Mouse (Mus musculus): ENCODE results near the gene Clip3. TPM values are rescaled to one million over a fixed set of nuclear protein-coding genes. Genes with fewer than 3 reads are reported as not detected.

Gene Clip3
- total RNA-seq (2021): 100 to 1,000 TPM; 499 to 503 TPM
- long read RNA-seq, experiment 1, partial matches to known transcripts: 89 of 112 reads
- long read RNA-seq, experiment 1, other reads (novel, unspliced or antisense): 21 of 112 reads
- long read RNA-seq, experiment 2, partial matches to known transcripts: 88 of 110 reads
- long read RNA-seq, experiment 2, other reads (novel, unspliced or antisense): 19 of 110 reads

DNA sequence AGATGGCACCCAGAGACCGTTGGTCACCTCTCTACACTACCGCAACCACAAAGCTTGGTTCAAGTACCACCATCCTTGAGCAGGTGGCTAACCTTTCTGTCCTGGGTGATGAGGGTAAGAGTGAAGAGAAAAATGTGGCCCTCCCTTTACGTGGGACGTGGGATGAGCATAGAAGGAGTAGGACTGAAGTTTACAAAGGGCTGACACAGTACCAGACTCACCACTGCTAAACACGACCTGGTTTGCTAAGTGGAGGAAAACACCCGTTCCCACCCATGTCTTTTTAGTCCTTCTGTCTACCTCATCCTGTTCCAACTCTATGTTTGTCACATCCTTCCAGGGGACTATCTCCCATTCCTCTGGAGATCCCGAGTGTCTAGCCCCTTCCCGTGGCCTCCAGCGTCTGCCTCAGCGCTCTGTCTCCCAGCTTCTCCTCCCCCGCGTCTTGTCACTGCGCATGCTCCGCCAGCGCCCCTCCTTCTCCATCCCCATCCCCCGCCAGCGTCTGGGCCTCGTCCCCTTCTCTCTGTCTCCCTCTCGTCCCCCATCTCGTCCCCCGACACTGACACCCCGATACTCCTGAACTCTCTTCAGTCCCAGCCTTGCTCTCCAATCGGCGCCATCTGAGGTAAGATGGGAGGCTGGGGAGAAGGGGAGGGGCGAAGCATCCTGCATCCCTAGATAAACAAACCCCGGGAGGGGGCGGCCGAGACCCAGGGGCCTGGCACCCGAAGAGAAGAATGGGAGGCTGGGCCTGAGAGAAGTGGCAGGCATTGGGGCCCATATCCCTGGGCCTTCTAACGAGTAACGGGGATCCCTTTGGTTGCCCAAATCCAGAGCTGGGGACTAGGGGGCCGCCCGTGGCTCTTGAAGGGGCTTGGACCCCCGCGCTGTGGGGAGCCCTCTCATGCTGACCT, at the start of gene Clip3:
Gene Clip3, plus strand, starts transcription at position 514 of the 917 bp plus-strand sequence.
- intact Hi-C loops (cut with DNase I): loop anchor here (5.0 kb wide), 1 partner anchor 59 kb away; the partner anchor contains the start of genes Polr2i and Tbcb
- DNase-seq (ENCODE audit: low spot score in 2 of 2): peak; percentile 90 to 92

DNA sequence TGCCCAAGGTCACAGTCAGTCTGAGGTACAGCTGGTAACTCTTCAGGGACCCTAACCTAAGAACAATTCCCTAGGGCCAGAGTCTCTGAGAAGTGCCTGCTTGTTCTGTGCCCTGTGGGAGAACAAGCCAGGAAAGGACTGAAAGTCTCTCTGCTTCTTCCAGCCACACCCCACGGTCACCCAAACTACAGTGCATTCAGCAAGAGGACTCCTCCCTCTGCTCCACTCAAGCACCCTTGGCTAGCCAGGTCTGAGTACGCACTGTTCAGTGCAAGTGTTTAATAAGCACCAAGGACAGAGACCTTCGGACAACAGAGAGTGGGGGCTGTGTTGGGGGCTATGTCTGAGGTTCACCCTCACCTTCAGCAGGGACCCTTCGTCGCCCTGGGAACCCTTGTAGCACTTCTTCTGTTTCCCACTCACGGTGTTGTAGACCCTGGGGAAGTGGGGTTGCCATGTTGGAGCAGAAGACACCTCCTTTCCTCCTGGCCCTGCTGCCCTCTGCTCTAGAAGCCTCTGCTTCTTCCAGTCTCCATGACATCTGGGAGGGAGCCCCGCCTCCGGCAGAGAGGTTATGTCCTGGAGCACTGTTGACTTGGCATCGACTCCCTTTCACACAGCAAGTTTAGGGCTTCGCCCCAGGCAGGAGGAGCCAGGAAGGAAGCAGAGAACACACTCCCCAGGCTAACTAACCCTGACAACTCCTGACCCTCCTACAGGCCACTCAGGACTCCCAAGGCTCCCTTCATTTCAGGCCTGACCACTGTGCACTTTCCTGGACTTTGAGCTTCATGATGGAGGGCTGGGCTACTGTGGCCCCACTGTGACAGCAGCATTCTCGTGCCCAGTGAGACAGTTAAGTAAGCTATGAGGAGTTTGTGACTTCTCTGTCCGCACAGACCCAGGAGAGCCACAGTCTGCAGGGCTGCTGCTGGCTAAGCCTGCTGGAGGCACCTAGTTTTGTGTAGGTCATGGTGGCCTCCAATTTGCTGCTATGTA, 39.3 kb upstream of the Clip3 start:
- intact Hi-C loops (cut with DNase I): no loop called here
- no peak for DNase-seq (ENCODE audit: low spot score in 2 of 2)

DNA sequence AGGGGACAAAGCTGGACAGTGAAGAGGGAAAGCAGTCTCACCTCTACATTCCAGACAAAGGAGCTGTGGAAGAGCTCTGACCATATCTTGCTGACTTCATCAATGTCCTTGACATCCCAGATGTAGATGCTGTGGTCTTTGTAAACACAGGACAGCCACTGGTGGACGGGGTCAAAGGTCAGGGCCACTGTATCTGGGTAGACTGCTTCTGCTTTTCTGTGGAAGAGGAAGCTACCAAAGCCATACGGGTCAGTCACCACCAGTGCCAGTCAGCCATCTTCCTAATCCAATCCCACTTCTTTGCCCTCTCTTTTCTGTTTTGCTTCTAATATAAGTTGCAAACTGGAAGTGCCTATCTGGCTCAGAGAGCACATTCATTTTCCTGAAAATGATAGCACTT, 26.5 kb upstream of the Clip3 start:
- DNase-seq (ENCODE audit: low spot score in 2 of 2): no peak
- intact Hi-C loops (cut with DNase I): no loop called here

- intact Hi-C loops (cut with DNase I): no loop called here
- DNase-seq (ENCODE audit: low spot score in 2 of 2): no peak
Measured at GRCm38 (mm10) chr7:30265531-30265930, 26.0 kb upstream of the Clip3 start.

DNA sequence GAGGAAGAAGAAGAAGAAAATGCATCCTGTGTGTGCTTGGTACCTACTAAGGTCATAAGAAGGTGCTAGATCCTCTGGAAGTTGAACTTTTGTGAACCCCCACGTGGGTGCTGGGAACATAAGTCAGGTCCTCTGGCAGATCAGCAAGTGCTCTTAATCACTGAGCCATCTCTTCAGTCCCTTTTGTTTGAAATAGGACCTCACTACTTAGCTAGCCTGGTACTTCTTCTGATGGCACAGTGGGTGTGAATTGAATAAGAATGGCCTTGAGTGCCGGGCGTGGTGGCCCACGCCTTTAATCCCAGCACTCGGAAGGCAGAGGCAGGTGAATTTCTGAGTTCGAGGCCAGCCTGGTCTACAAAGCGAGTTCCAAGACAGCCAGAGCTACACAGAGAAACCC, 25.6 kb upstream of the Clip3 start:
- intact Hi-C loops (cut with DNase I): no loop called here
- no peak for DNase-seq (ENCODE audit: low spot score in 2 of 2)

GRCm38 (mm10) chr7:30266780-30267179, 24.7 kb upstream of the Clip3 start:
- no peak for DNase-seq (ENCODE audit: low spot score in 2 of 2)
- intact Hi-C loops (cut with DNase I): no loop called here

- DNase-seq (ENCODE audit: low spot score in 2 of 2): no peak
- intact Hi-C loops (cut with DNase I): loop anchor here (5.0 kb wide), 1 partner anchor 32 kb away; the partner anchor contains the start of gene Ovol3
Measured at GRCm38 (mm10) chr7:30269641-30270040, 21.9 kb upstream of the Clip3 start.

GRCm38 (mm10) chr7:30274383-30274782, 17.1 kb upstream of the Clip3 start:
- DNase-seq (ENCODE audit: low spot score in 2 of 2): no peak
- intact Hi-C loops (cut with DNase I): loop anchor here (5.0 kb wide), 1 partner anchor 37 kb away; the partner anchor contains the start of gene Ovol3

GRCm38 (mm10) chr7:30278911-30279310, 12.6 kb upstream of the Clip3 start:
- intact Hi-C loops (cut with DNase I): no loop called here

GRCm38 (mm10) chr7:30279536-30279935, 12.0 kb upstream of the Clip3 start:
- DNase-seq (ENCODE audit: low spot score in 2 of 2): no peak
- intact Hi-C loops (cut with DNase I): no loop called here

More at GRCm38 (mm10) chr7:30278911-30279310, 12.6 kb upstream of the Clip3 start:
- DNase-seq (ENCODE audit: low spot score in 2 of 2): no peak

- intact Hi-C loops (cut with DNase I): no loop called here
- peak; percentile 93 for DNase-seq (ENCODE audit: low spot score in 2 of 2)
Measured at GRCm38 (mm10) chr7:30279951-30280669, 11.4 kb upstream of the Clip3 start, which contains the start of the genes Thap8 and Wdr62. Thap8 (plus strand) TSS chr7:30280094. Wdr62 (minus strand) TSS chr7:30280419.

GRCm38 (mm10) chr7:30280670-30281138, 10.8 kb upstream of the Clip3 start:
- intact Hi-C loops (cut with DNase I): no loop called here
- DNase-seq (ENCODE audit: low spot score in 2 of 2): peak; percentile 88 to 92

- intact Hi-C loops (cut with DNase I): no loop called here
- no peak for DNase-seq (ENCODE audit: low spot score in 2 of 2)
Measured at GRCm38 (mm10) chr7:30281522-30281921, 10.0 kb upstream of the Clip3 start.

DNA sequence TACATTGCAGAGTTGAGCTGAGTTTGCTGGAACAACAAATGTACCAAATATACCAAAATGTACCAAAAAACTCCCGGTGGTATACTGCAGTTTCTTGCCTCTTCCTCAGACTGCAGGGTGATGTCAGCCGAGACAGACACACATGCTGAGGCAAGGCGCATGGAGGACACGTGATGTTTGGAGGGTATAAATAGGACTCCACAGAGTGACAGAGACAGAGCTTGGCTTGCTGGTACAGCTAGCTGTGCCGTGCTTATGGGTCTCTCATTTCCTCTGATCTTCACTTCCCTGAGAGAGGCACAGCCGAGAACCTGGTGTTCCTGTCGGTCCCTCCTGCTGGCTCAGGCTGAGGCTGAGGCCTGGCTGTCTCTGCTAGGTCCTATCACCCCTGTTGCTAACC, 8.8 kb upstream of the Clip3 start:
- peak; percentile 40 to 67 for DNase-seq (ENCODE audit: low spot score in 2 of 2)
- intact Hi-C loops (cut with DNase I): no loop called here

DNA sequence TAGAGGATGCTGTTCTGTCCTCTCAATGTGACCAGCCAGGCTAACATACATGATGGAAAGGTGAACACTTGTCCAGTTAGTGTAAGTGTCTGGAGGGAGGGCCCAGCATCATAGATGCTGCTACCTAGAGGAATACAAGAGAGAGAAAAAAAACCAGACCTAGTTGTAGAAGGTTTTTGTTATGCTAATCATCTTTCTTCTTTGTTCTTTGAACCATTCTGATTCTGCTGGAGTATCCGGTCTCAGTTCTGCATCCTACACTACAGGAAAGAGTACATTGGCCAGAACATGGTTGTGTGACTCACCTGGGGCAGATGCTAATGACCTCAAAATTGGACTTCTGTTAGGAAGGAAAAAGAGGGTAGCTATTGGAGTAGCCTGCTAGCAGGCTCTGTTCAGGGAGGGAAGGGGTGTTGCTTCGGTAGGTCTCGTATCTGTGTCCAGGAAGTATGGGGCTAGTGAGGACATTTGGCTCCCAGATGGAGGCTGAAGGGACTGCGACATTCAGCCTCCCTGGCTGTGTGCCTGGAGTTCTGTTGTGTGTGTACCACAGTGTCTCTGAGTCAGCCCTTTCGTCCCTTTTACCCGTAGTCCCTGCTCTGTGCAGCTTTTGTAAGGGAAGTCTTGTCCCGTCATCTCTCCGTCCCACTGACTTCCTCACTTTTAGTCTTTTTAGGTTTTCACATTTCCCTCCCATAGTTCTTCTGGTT, 4.7 kb upstream of the Clip3 start:
- intact Hi-C loops (cut with DNase I): no loop called here
- no peak for DNase-seq (ENCODE audit: low spot score in 2 of 2)

- intact Hi-C loops (cut with DNase I): no loop called here
- DNase-seq (ENCODE audit: low spot score in 2 of 2): no peak
Measured at GRCm38 (mm10) chr7:30288046-30288445, 3.5 kb upstream of the Clip3 start.

DNA sequence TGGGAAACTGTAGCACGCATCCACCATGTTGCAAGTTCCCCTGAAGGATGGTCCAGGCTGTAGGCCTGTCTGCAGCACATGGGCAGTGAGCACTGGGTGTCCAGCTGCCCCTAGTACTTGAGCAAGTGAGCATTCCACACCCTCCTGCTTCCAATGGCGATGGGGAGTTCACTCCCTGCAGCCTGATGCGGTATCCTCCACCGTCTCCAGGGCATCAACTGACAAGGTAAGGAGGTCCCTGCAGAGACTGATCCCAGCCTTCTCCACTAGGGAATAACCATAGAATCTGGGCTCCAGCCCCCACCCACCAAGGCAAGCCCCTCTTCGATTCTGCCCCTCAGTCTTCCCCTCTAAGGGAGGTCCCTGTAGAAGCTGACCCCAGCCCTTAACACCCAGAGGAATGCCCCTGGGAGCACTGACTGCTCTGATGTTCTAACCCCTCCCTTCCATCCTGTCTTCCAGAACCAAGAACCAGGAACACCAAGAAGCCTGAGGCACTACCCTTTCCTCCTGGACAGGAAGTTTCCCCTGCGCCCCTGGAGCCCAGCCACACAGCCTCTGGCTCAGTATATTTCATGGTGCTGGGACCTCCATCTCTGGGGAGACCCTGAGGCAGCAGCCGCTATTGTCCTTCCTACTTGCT, 2.3 kb upstream of the Clip3 start:
- intact Hi-C loops (cut with DNase I): no loop called here
- DNase-seq (ENCODE audit: low spot score in 2 of 2): no peak
